Mouse (Mus musculus): ENCODE data around the gene Dysf. TPM values are rescaled to one million over a fixed set of nuclear protein-coding genes. Genes with fewer than 3 reads are reported as not detected.

The Dysf gene
- polyA plus RNA-seq, 1 experiment = not detected

GRCm38 (mm10) chr6:84043251-84043940 is 35.0 kb downstream of the Dysf start:
- TF ChIP-seq GATA1 (IDR thresholded peaks at IDR 0.05; ENCODE audit: low read length) = no peak

- no peak for TF ChIP-seq GATA1 (IDR thresholded peaks at IDR 0.05; ENCODE audit: low read length)
These were observed 36.3 kb downstream of the Dysf start for GRCm38 (mm10) chr6:84044679-84045078.

GRCm38 (mm10) chr6:84048856-84049255 is 40.5 kb downstream of the Dysf start:
- TF ChIP-seq GATA1 (IDR thresholded peaks at IDR 0.05; ENCODE audit: low read length) = no peak

- TF ChIP-seq GATA1 (IDR thresholded peaks at IDR 0.05; ENCODE audit: low read length) = no peak
These were observed 41.8 kb downstream of the Dysf start for GRCm38 (mm10) chr6:84050238-84050637.

- TF ChIP-seq GATA1 (IDR thresholded peaks at IDR 0.05; ENCODE audit: low read length) = no peak
These were observed 42.6 kb downstream of the Dysf start for GRCm38 (mm10) chr6:84051032-84051431.

- TF ChIP-seq GATA1 (IDR thresholded peaks at IDR 0.05; ENCODE audit: low read length) = no peak
These were observed 45.6 kb downstream of the Dysf start for GRCm38 (mm10) chr6:84053874-84054530.

GRCm38 (mm10) chr6:84055619-84056018 is 47.2 kb downstream of the Dysf start:
- TF ChIP-seq GATA1 (IDR thresholded peaks at IDR 0.05; ENCODE audit: low read length) = no peak

GRCm38 (mm10) chr6:84057216-84057615 is 48.8 kb downstream of the Dysf start:
- no peak for TF ChIP-seq GATA1 (IDR thresholded peaks at IDR 0.05; ENCODE audit: low read length)

- TF ChIP-seq GATA1 (IDR thresholded peaks at IDR 0.05; ENCODE audit: low read length) = no peak
These were observed 50.3 kb downstream of the Dysf start for GRCm38 (mm10) chr6:84058671-84059141.

GRCm38 (mm10) chr6:84059771-84060414 is 51.5 kb downstream of the Dysf start:
- no peak for TF ChIP-seq GATA1 (IDR thresholded peaks at IDR 0.05; ENCODE audit: low read length)

- TF ChIP-seq GATA1 (IDR thresholded peaks at IDR 0.05; ENCODE audit: low read length) = no peak
These were observed 52.9 kb downstream of the Dysf start for GRCm38 (mm10) chr6:84061328-84061727.

- TF ChIP-seq GATA1 (IDR thresholded peaks at IDR 0.05; ENCODE audit: low read length) = no peak
These were observed 54.2 kb downstream of the Dysf start for GRCm38 (mm10) chr6:84062541-84062940.

- TF ChIP-seq GATA1 (IDR thresholded peaks at IDR 0.05; ENCODE audit: low read length) = no peak
These were observed 59.8 kb downstream of the Dysf start for GRCm38 (mm10) chr6:84068236-84068635.

- no peak for TF ChIP-seq GATA1 (IDR thresholded peaks at IDR 0.05; ENCODE audit: low read length)
These were observed 61.9 kb downstream of the Dysf start for GRCm38 (mm10) chr6:84070251-84070650.

- no peak for TF ChIP-seq GATA1 (IDR thresholded peaks at IDR 0.05; ENCODE audit: low read length)
These were observed 64.2 kb downstream of the Dysf start for GRCm38 (mm10) chr6:84072574-84072973.

- TF ChIP-seq GATA1 (IDR thresholded peaks at IDR 0.05; ENCODE audit: low read length) = no peak
These were observed 69.8 kb downstream of the Dysf start for GRCm38 (mm10) chr6:84078172-84078571.
